Mouse (Mus musculus) kidney, embryonic 16.5 days (tissue): ENCODE measurements around the gene H2-DMb2. TPM values are rescaled to one million over a fixed set of nuclear protein-coding genes. Genes with fewer than 3 reads are reported as not detected.
A peak's percentile ranks its signal among the peaks of the same experiment; 100 is the strongest.

ENCODE experiments used
- ATAC-seq: fragments of 200-750 bp; cut with Nextera tagmentation; 2 replicates; pipeline ENCODE4 v1.8.0; 2017; ENCODE audit warnings: moderate TSS enrichment; ENCODE audit not compliant: low FRiP score, low TSS enrichment
- H3K27ac ChIP-seq: fragments of 300-500 bp; sonication (generic); 2 replicates; pipeline ENCODE4 v1.5.1; 2014; ENCODE audit warnings: low read length
- H3K27me3 ChIP-seq: fragments of 300-500 bp; sonication (generic); 2 replicates; pipeline ENCODE4 v1.6.1; 2014; ENCODE audit warnings: low read length, control low read depth, mixed read lengths; ENCODE audit not compliant: insufficient read depth
- H3K36me3 ChIP-seq: fragments of 300-500 bp; sonication (generic); 2 replicates; pipeline ENCODE4 v1.6.1; 2014; ENCODE audit warnings: low read length, control low read depth, mixed read lengths; ENCODE audit not compliant: insufficient read depth
- H3K4me1 ChIP-seq: fragments of 300-500 bp; sonication (generic); 2 replicates; pipeline ENCODE4 v1.6.1; 2014; ENCODE audit warnings: low read length, control low read depth, mixed read lengths; ENCODE audit not compliant: insufficient read depth
- H3K4me2 ChIP-seq: fragments of 300-500 bp; sonication (generic); replicated peaks from 2 replicates; pipeline ENCODE4 v1.6.1; 2014; ENCODE audit warnings: low read depth, low read length
- H3K4me3 ChIP-seq: fragments of 300-500 bp; sonication (generic); 2 replicates; pipeline ENCODE4 v1.5.1; 2014; ENCODE audit warnings: mild to moderate bottlenecking, low read length
- H3K9ac ChIP-seq: fragments of 300-500 bp; sonication (generic); replicated peaks from 2 replicates; pipeline ENCODE4 v1.6.1; 2014; ENCODE audit warnings: low read length
- H3K9me3 ChIP-seq: fragments of 300-500 bp; sonication (generic); 2 replicates; pipeline ENCODE4 v1.6.1; 2016; ENCODE audit warnings: low read length, control low read depth
- WGBS: fragments of 180-500 bp; shearing (Covaris S2); extraction: QIAGEN DNeasy Blood & Tissue Kit; methylation state at CpG from one replicate; pipeline ENCODE4 v1.1.7; 2014; 5-methylcytosine and 5-hydroxymethylcytosine counted together
- polyA plus RNA-seq: library from polyadenylated mRNA; unstranded; fragments of >200 nt; fragmentation: Nextera tagmentation; extraction: Ambion mirVana; gene quantifications from 2 replicates; pipeline ENCODE4 v1.2.1, GENCODE M21; 2015

Gene H2-DMb2
- polyA plus RNA-seq, 1 experiment from 2014 or later = 24.5 TPM

GRCm38 (mm10) chr17:34185526-34185925 is 42.4 kb downstream of the H2-DMb2 start:
- Histone ChIP-seq H3K27me3 (peaks cover 24% of the 10 kb centered on the region), H3K4me3 (no peak overlapping the region), H3K36me3 (no peaks in the 10 kb centered on the region), H3K9ac (no peak overlapping the region), H3K4me1 (peaks cover 6% of the 10 kb centered on the region), H3K4me2 (no peak overlapping the region), H3K9me3 (no peaks in the 10 kb centered on the region), H3K27ac (no peak overlapping the region)
- 88% methylated on average over 9 of the region's 9 CpGs for WGBS
- no peak for ATAC-seq

- peaks cover 24% of the 10 kb centered on the region for H3K27me3 ChIP-seq
- no peak overlapping the region for H3K27ac ChIP-seq
- ATAC-seq = no peak; the same call in none of the 2 replicates
- no peaks in the 10 kb centered on the region for H3K36me3 ChIP-seq
- peaks cover 6% of the 10 kb centered on the region for H3K4me1 ChIP-seq
- peak overlapping the region; percentile 95 for H3K4me2 ChIP-seq
- H3K9me3 ChIP-seq = no peaks in the 10 kb centered on the region
- peak overlapping the region; percentile 51 for H3K4me3 ChIP-seq
- H3K9ac ChIP-seq = peak overlapping the region; percentile 61
- WGBS = 6% methylated on average over 14 of the region's 14 CpGs
These were observed 43.8 kb downstream of the H2-DMb2 start for GRCm38 (mm10) chr17:34186885-34187260.

- peak within 1 kb of the TSS; percentile 61; the same call in 1 of the 2 replicates for H3K27ac ChIP-seq
- peak within 1 kb of the TSS; percentile 95 for H3K4me2 ChIP-seq
- H3K9me3 ChIP-seq = no peaks in the 10 kb centered on the region
- H3K4me3 ChIP-seq = peak within 1 kb of the TSS; percentile 51
- peak within 1 kb of the TSS; percentile 61 for H3K9ac ChIP-seq
- ATAC-seq = peak; percentile 97
- no peaks in the 10 kb centered on the region for H3K36me3 ChIP-seq
- H3K4me1 ChIP-seq = peaks cover 6% of the 10 kb centered on the region
- 0% methylated on average over 46 of the region's 46 CpGs for WGBS
- peaks cover 26% of the 10 kb centered on the region for H3K27me3 ChIP-seq
These were observed 44.3 kb downstream of the H2-DMb2 start, which contains the start of the genes Tap1 and Psmb9 for GRCm38 (mm10) chr17:34187261-34187916. Tap1 (plus strand) TSS chr17:34187553. Psmb9 (minus strand) TSS chr17:34187764.

- peak overlapping the region; percentile 51 for H3K4me3 ChIP-seq
- H3K27ac ChIP-seq = no peak overlapping the region
- H3K36me3 ChIP-seq = no peaks in the 10 kb centered on the region
- peaks cover 33% of the 10 kb centered on the region for H3K27me3 ChIP-seq
- H3K9ac ChIP-seq = peak overlapping the region; percentile 61
- peak overlapping the region; percentile 95 for H3K4me2 ChIP-seq
- ATAC-seq = no peak
- WGBS = 3% methylated on average over 20 of the region's 20 CpGs
- peaks cover 6% of the 10 kb centered on the region for H3K4me1 ChIP-seq
- H3K9me3 ChIP-seq = no peaks in the 10 kb centered on the region
These were observed 44.9 kb downstream of the H2-DMb2 start for GRCm38 (mm10) chr17:34188010-34188409.

DNA sequence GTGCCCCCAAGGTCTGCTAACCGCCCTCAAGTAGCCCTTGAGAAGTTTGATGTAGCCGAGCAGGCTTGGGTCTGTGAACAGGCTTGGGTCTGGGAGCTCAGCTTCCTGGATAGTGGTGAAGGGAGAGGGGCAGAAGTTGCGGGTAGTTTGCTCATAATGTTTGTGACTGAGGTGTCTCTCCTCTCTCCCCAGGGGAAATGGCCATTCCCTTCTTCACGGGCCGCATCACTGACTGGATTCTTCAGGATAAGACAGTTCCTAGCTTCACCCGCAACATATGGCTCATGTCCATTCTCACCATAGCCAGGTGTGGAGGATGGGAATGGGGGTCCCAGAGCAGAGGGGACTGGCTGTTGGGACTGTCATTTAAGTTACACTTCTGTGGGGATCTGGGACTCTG is 45.9 kb downstream of the H2-DMb2 start:
- H3K27ac ChIP-seq = no peak overlapping the region
- 72% methylated on average over 6 of the region's 6 CpGs for WGBS
- ATAC-seq = no peak
- no peaks in the 10 kb centered on the region for H3K9me3 ChIP-seq
- no peak overlapping the region for H3K4me2 ChIP-seq
- peaks cover 39% of the 10 kb centered on the region for H3K27me3 ChIP-seq
- no peak overlapping the region for H3K9ac ChIP-seq
- H3K36me3 ChIP-seq = no peaks in the 10 kb centered on the region
- no peak overlapping the region for H3K4me3 ChIP-seq
- H3K4me1 ChIP-seq = peaks cover 6% of the 10 kb centered on the region

DNA sequence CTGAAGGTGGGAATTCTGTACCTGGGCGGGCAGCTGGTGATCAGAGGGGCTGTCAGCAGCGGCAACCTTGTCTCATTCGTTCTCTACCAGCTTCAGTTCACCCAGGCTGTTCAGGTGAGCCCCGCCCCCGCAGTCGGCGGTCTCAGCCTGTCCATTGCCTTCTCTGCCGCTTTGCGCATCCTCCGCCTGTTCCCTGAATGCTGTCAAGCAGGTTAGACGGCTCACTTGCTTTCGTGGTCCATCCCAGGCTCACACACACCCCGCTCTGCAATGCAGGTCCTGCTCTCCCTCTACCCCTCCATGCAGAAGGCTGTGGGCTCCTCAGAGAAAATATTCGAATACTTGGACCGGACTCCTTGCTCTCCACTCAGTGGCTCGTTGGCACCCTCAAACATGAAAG is 49.7 kb downstream of the H2-DMb2 start:
- H3K27me3 ChIP-seq = peaks cover 59% of the 10 kb centered on the region
- H3K27ac ChIP-seq = no peak overlapping the region
- no peak overlapping the region for H3K4me3 ChIP-seq
- H3K4me2 ChIP-seq = no peak overlapping the region
- no peak for ATAC-seq
- H3K9ac ChIP-seq = no peak overlapping the region
- peaks cover 7% of the 10 kb centered on the region for H3K4me1 ChIP-seq
- WGBS = 20% methylated on average over 16 of the region's 16 CpGs
- H3K36me3 ChIP-seq = no peaks in the 10 kb centered on the region
- no peaks in the 10 kb centered on the region for H3K9me3 ChIP-seq

- H3K27me3 ChIP-seq = peaks cover 65% of the 10 kb centered on the region
- H3K4me3 ChIP-seq = no peak overlapping the region
- no peak overlapping the region for H3K27ac ChIP-seq
- H3K36me3 ChIP-seq = no peaks in the 10 kb centered on the region
- H3K4me1 ChIP-seq = peaks cover 13% of the 10 kb centered on the region
- no peak for ATAC-seq
- H3K4me2 ChIP-seq = no peak overlapping the region
- no peak overlapping the region for H3K9ac ChIP-seq
- no peaks in the 10 kb centered on the region for H3K9me3 ChIP-seq
- 47% methylated on average over 8 of the region's 8 CpGs for WGBS
These were observed 50.4 kb downstream of the H2-DMb2 start for GRCm38 (mm10) chr17:34193468-34193867.

DNA sequence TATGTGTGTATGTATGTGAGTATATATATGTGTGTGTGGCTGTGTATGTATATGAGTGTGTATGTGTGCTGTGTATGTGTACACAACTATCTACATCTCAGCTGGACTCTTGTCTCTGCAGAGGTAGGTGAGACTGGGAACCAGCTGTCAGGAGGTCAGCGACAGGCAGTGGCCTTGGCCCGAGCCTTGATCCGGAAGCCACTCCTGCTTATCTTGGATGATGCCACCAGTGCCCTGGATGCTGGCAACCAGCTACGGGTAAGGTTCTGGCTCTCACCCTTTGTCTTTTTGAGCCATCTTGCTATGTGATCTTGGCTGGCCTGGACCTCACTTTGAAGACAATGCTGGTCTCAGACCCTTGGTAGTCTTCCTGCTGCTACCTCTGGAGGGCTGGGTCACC is 51.6 kb downstream of the H2-DMb2 start:
- no peaks in the 10 kb centered on the region for H3K36me3 ChIP-seq
- no peaks in the 10 kb centered on the region for H3K9me3 ChIP-seq
- H3K4me3 ChIP-seq = no peak overlapping the region
- no peak overlapping the region for H3K9ac ChIP-seq
- H3K27ac ChIP-seq = no peak overlapping the region
- peaks cover 13% of the 10 kb centered on the region for H3K4me1 ChIP-seq
- H3K4me2 ChIP-seq = no peak overlapping the region
- peaks cover 74% of the 10 kb centered on the region for H3K27me3 ChIP-seq
- 86% methylated on average over 4 of the region's 4 CpGs for WGBS
- ATAC-seq = no peak

GRCm38 (mm10) chr17:34196491-34196890 is 53.4 kb downstream of the H2-DMb2 start:
- Histone ChIP-seq H3K4me3 (no peak overlapping the region), H3K36me3 (no peaks in the 10 kb centered on the region), H3K9me3 (no peaks in the 10 kb centered on the region), H3K9ac (no peak overlapping the region), H3K4me2 (no peak overlapping the region), H3K27ac (no peak overlapping the region), H3K4me1 (peaks cover 13% of the 10 kb centered on the region), H3K27me3 (peaks cover 74% of the 10 kb centered on the region)
- 38% methylated on average over 12 of the region's 12 CpGs for WGBS
- ATAC-seq = no peak
